Mouse (Mus musculus) spleen, adult 2 months (tissue): ENCODE results near the gene Ly6g5c.

Experiments
- CTCF ChIP-seq: fragments of 200-500 bp; IDR thresholded peaks from 2 replicates; pipeline ENCODE4 v1.5.1; 2011; ENCODE audit warnings: mild to moderate bottlenecking, inconsistent platforms; ENCODE audit not compliant: insufficient read depth, insufficient read length, insufficient replicate concordance; ENCODE audit errors: extremely low read depth
- POLR2A ChIP-seq: fragments of 200-500 bp; IDR thresholded peaks from 2 replicates; pipeline ENCODE4 v1.6.1; 2011; ENCODE audit warnings: low read depth, low read length, inconsistent platforms

- TF ChIP-seq POLR2A (no peak), CTCF (peak; percentile 22; the same call in 1 of the 2 replicates)
Observed at GRCm38 (mm10) chr17:35077786-35078233, 30.3 kb upstream of the Ly6g5c start, which contains the start of gene Ly6g6d.
